Mouse (Mus musculus): ENCODE measurements around the gene Vmn1r239-ps. TPM values are rescaled to one million over a fixed set of nuclear protein-coding genes. Genes with fewer than 3 reads are reported as not detected.
"Not testable (repeated sequence)": the region's sequence is repeated elsewhere in the genome, so short reads cannot be mapped to it uniquely, and the experiment has no call there.

Gene Vmn1r239-ps
- not detected in 2 replicates for total RNA-seq (2021)
- long read RNA-seq, experiment 1 = 0 reads
- long read RNA-seq, experiment 2 = 0 reads

GRCm38 (mm10) chrX:147453610-147454009, at the start of gene Vmn1r239-ps:
TSS of gene Vmn1r239-ps (minus strand) at chrX:147453710.
- not testable (repeated sequence) for DNase-seq

GRCm38 (mm10) chrX:147489551-147489950, 36.0 kb upstream of the Vmn1r239-ps start:
- DNase-seq = no peak

- no peak for DNase-seq
Measured at GRCm38 (mm10) chrX:147443386-147443785, 10.1 kb downstream of the Vmn1r239-ps start.

- no peak for DNase-seq
Measured at GRCm38 (mm10) chrX:147435400-147435799, 18.1 kb downstream of the Vmn1r239-ps start.

- peak; percentile 7 for DNase-seq
Measured at GRCm38 (mm10) chrX:147429753-147430152, 23.8 kb downstream of the Vmn1r239-ps start.

GRCm38 (mm10) chrX:147429129-147429528, 24.4 kb downstream of the Vmn1r239-ps start, which contains the start of gene Il13ra2:
TSS of gene Il13ra2 (minus strand) at chrX:147429192.
- no peak for DNase-seq

Other genes starting within 250 kb of the Vmn1r239-ps start
- 0.22 and 1.1 TPM in 2 replicates for gene Il13ra2, start 24.5 kb downstream of the Vmn1r239-ps start, total RNA-seq (2021)
- 23.4 and 24.7 TPM in 2 replicates for gene Lrch2, start 100.4 kb upstream of the Vmn1r239-ps start, total RNA-seq (2021)

All from adrenal gland, postnatal 14 days (tissue).